Mouse (Mus musculus) heart, embryonic 15.5 days (tissue): ENCODE data around the gene Hpdl. TPM values are rescaled to one million over a fixed set of nuclear protein-coding genes. Genes with fewer than 3 reads are reported as not detected.

ENCODE experiments used
- polyA plus RNA-seq: library from polyadenylated mRNA; unstranded; fragments of >200 nt; fragmentation: Nextera tagmentation; extraction: Ambion mirVana; gene quantifications from 2 replicates; pipeline ENCODE4 v1.2.1, GENCODE M21; 2015

The Hpdl gene
- polyA plus RNA-seq, 1 experiment from 2014 or later: 0.89 TPM

Other genes starting within 250 kb of the Hpdl start
- 4.3 and 4.5 TPM in 2 replicates for gene Ccdc17, start 225.1 kb downstream of the Hpdl start, polyA plus RNA-seq
- gene Nasp, start 193.8 kb downstream of the Hpdl start, polyA plus RNA-seq: 68.6 and 75.0 TPM in 2 replicates
- 501 and 616 TPM in 2 replicates for gene Akr1a1, start 170.0 kb downstream of the Hpdl start, polyA plus RNA-seq
- gene Prdx1, start 136.2 kb downstream of the Hpdl start, polyA plus RNA-seq: 850 and 967 TPM in 2 replicates
- gene Mmachc, start 113.3 kb downstream of the Hpdl start, polyA plus RNA-seq: 33.9 and 34.1 TPM in 2 replicates
- 13.2 and 18.0 TPM in 2 replicates for gene Ccdc163, start 113.2 kb downstream of the Hpdl start, polyA plus RNA-seq
- gene Tesk2, start 100.8 kb downstream of the Hpdl start, polyA plus RNA-seq: 3.0 and 3.1 TPM in 2 replicates
- gene Toe1, start 14.1 kb downstream of the Hpdl start, polyA plus RNA-seq: 17.9 and 21.9 TPM in 2 replicates
- 6.6 and 9.2 TPM in 2 replicates for gene Mutyh, start 14.0 kb downstream of the Hpdl start, polyA plus RNA-seq
- 0.42 and 0.60 TPM in 2 replicates for gene Zswim5, start 55.7 kb upstream of the Hpdl start, polyA plus RNA-seq
- gene Urod, start 172.7 kb upstream of the Hpdl start, polyA plus RNA-seq: 82.5 and 92.9 TPM in 2 replicates
- gene Hectd3, start 173.6 kb upstream of the Hpdl start, polyA plus RNA-seq: 5.5 and 8.3 TPM in 2 replicates
- 19.8 and 24.6 TPM in 2 replicates for gene Eif2b3, start 197.7 kb upstream of the Hpdl start, polyA plus RNA-seq